Mouse (Mus musculus): ENCODE data around the gene Tsku. TPM values are rescaled to one million over a fixed set of nuclear protein-coding genes. Genes with fewer than 3 reads are reported as not detected.

Gene Tsku
- polyA plus RNA-seq, 1 experiment from 2014 or later = 10.8 TPM

DNA sequence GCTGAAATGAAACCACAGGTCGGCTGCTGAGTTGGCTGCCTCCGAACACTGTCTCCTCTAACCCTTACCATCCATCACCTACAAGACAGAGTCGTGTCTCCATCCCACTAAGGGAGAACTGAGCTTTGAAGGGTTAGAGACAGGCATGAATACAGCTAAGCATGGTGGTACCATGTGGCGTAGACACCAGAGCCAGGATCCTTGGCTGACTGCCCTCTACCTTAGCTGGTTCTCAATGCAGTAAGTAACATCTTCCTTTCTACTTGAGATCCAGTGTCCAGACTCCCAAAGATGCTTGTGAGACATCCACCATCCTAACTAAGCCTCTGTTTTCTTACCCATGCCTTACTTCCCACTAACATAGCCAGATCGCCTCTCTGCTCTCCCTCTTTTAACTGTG is 7.5 kb downstream of the Tsku start:
- Histone ChIP-seq H3K4me3 (ENCODE audit: low read depth, low read length) (no peak overlapping the region), H3K36me3 (ENCODE audit: control insufficient read depth, insufficient read depth, low read length) (peaks cover 33% of the 10 kb centered on the region), H3K4me2 (ENCODE audit: low read length) (no peak overlapping the region), H3K27me3 (replicated peaks; ENCODE audit: control insufficient read depth, insufficient read depth, low read length) (no peaks in the 10 kb centered on the region), H3K4me1 (ENCODE audit: control insufficient read depth, insufficient read depth, low read length) (peaks cover 25% of the 10 kb centered on the region), H3K27ac (ENCODE audit: low read depth, low read length) (no peak overlapping the region), H3K9me3 (replicated peaks; ENCODE audit: control insufficient read depth, low read length) (no peaks in the 10 kb centered on the region), H3K9ac (ENCODE audit: low read length) (no peak overlapping the region)
- DNase-seq (ENCODE audit: low spot score) = no peak
- ATAC-seq = no peak
- 83% methylated on average over 5 of the region's 5 CpGs for WGBS

DNA sequence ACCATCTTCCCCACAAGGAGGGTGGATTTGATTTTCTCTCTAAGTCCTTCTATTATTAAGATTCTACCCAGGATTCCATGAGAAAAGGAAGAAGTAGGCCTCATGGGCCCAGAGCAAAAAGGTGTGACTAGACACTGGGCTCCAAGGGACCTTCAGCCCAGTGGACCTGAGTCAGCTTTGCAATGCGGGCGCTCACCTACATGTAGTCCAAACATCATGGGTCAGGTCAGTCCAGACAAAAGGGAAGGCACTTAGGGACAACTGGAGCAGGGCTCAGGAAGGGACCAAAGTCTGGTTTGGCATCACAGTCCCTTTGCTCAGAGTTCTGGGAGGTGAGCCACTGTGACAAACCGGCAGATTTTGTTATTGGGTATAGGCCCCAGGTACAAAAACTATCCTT is 9.6 kb downstream of the Tsku start:
- Histone ChIP-seq H3K27ac (ENCODE audit: low read depth, low read length) (no peak overlapping the region), H3K4me2 (ENCODE audit: low read length) (no peak overlapping the region), H3K9ac (ENCODE audit: low read length) (no peak overlapping the region), H3K4me3 (ENCODE audit: low read depth, low read length) (no peak overlapping the region), H3K4me1 (ENCODE audit: control insufficient read depth, insufficient read depth, low read length) (peaks cover 16% of the 10 kb centered on the region), H3K9me3 (replicated peaks; ENCODE audit: control insufficient read depth, low read length) (no peaks in the 10 kb centered on the region), H3K36me3 (ENCODE audit: control insufficient read depth, insufficient read depth, low read length) (peaks cover 33% of the 10 kb centered on the region), H3K27me3 (replicated peaks; ENCODE audit: control insufficient read depth, insufficient read depth, low read length) (no peaks in the 10 kb centered on the region)
- WGBS = 93% methylated on average over 3 of the region's 3 CpGs
- DNase-seq (ENCODE audit: low spot score) (no peak), ATAC-seq (no peak)

GRCm38 (mm10) chr7:98349821-98350220 is 11.3 kb downstream of the Tsku start:
- H3K27me3 ChIP-seq (replicated peaks; ENCODE audit: control insufficient read depth, insufficient read depth, low read length) = no peaks in the 10 kb centered on the region
- no peak overlapping the region for H3K9ac ChIP-seq (ENCODE audit: low read length)
- no peaks in the 10 kb centered on the region for H3K9me3 ChIP-seq (replicated peaks; ENCODE audit: control insufficient read depth, low read length)
- peaks cover 33% of the 10 kb centered on the region for H3K36me3 ChIP-seq (ENCODE audit: control insufficient read depth, insufficient read depth, low read length)
- H3K4me3 ChIP-seq (ENCODE audit: low read depth, low read length) = no peak overlapping the region
- no peak overlapping the region for H3K27ac ChIP-seq (ENCODE audit: low read depth, low read length)
- H3K4me1 ChIP-seq (ENCODE audit: control insufficient read depth, insufficient read depth, low read length) = peaks cover 5% of the 10 kb centered on the region
- no peak overlapping the region for H3K4me2 ChIP-seq (ENCODE audit: low read length)
- 92% methylated on average over 6 of the region's 6 CpGs for WGBS
- DNase-seq (ENCODE audit: low spot score) = no peak
- no peak for ATAC-seq

DNA sequence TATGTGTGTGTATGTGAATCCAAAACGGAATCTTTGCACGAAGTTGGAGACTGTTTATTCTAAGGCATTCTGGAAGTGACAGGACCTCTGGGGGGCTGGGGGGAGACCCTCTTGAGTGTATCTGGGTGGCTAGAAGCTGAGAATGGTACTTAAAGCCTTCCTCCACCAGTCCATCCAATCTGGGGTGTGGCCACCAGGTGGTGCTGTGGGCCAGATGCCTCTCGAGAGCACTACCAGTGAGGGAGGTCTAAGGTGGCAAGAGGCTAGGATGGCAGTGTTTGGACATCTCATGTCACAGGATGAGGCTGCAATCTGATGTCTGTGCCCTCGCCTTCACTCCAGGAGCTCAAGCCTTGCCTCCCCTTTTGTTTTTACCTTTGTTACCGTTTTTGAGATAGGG is 12.0 kb downstream of the Tsku start:
- peak; percentile 51; the same call in 1 of the 2 replicates for ATAC-seq
- Histone ChIP-seq H3K9ac (ENCODE audit: low read length) (no peak overlapping the region), H3K4me2 (ENCODE audit: low read length) (no peak overlapping the region), H3K4me1 (ENCODE audit: control insufficient read depth, insufficient read depth, low read length) (no peaks in the 10 kb centered on the region), H3K27ac (ENCODE audit: low read depth, low read length) (no peak overlapping the region), H3K9me3 (replicated peaks; ENCODE audit: control insufficient read depth, low read length) (no peaks in the 10 kb centered on the region), H3K27me3 (replicated peaks; ENCODE audit: control insufficient read depth, insufficient read depth, low read length) (no peaks in the 10 kb centered on the region), H3K36me3 (ENCODE audit: control insufficient read depth, insufficient read depth, low read length) (peaks cover 33% of the 10 kb centered on the region), H3K4me3 (ENCODE audit: low read depth, low read length) (no peak overlapping the region)
- DNase-seq (ENCODE audit: low spot score) = peak; percentile 78
- 29% methylated on average over 5 of the region's 5 CpGs for WGBS

DNA sequence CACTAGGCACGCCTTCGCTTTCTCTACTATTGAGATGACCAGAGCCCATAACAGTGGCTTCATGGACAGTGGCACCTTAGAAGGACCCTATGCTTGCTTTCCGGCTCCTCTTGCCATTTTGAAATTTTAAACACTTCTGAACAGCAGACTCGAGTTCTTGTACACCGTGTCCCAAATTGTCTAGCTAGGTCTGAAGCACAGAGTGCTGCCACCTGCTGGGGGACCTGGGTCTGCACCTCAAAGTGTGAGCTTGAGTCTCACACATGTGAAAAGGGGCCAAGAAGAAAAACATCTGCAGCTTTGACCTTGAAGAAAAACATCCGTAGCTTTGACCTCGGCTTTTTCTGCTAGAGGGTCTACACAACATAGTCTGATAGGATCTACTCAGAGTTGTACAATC is 13.1 kb downstream of the Tsku start:
- H3K4me3 ChIP-seq (ENCODE audit: low read depth, low read length) = no peak overlapping the region
- WGBS = 63% methylated on average over 7 of the region's 7 CpGs
- no peaks in the 10 kb centered on the region for H3K27me3 ChIP-seq (replicated peaks; ENCODE audit: control insufficient read depth, insufficient read depth, low read length)
- H3K4me1 ChIP-seq (ENCODE audit: control insufficient read depth, insufficient read depth, low read length) = no peaks in the 10 kb centered on the region
- ATAC-seq = peak; percentile 33; the same call in 1 of the 2 replicates
- H3K9me3 ChIP-seq (replicated peaks; ENCODE audit: control insufficient read depth, low read length) = no peaks in the 10 kb centered on the region
- peak; percentile 67 for DNase-seq (ENCODE audit: low spot score)
- H3K36me3 ChIP-seq (ENCODE audit: control insufficient read depth, insufficient read depth, low read length) = peaks cover 33% of the 10 kb centered on the region
- H3K27ac ChIP-seq (ENCODE audit: low read depth, low read length) = no peak overlapping the region
- no peak overlapping the region for H3K4me2 ChIP-seq (ENCODE audit: low read length)
- no peak overlapping the region for H3K9ac ChIP-seq (ENCODE audit: low read length)

DNA sequence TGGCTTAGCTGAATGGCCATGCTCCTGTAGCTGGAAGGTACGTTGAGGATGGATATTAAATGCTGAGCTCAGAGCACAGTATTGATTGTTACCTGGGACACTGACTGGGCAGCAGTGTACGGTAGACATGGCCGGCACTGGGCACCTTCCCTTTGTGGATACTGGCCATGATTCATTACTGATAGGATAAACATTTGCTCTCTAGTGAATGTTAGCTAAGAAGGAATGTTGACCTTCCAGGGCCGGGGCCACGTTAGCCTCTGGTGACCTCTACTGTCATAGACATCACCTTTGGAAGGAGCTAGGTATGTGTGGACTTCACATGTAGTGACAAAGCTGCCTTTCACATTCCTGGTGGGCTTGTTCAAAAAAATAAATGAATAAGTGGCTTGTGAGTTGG is 13.7 kb downstream of the Tsku start:
- Histone ChIP-seq H3K4me2 (ENCODE audit: low read length) (no peak overlapping the region), H3K27me3 (replicated peaks; ENCODE audit: control insufficient read depth, insufficient read depth, low read length) (peaks cover 4% of the 10 kb centered on the region), H3K4me3 (ENCODE audit: low read depth, low read length) (no peak overlapping the region), H3K27ac (ENCODE audit: low read depth, low read length) (no peak overlapping the region), H3K9ac (ENCODE audit: low read length) (no peak overlapping the region), H3K4me1 (ENCODE audit: control insufficient read depth, insufficient read depth, low read length) (no peaks in the 10 kb centered on the region), H3K9me3 (replicated peaks; ENCODE audit: control insufficient read depth, low read length) (no peaks in the 10 kb centered on the region), H3K36me3 (ENCODE audit: control insufficient read depth, insufficient read depth, low read length) (peaks cover 29% of the 10 kb centered on the region)
- no peak for DNase-seq (ENCODE audit: low spot score)
- ATAC-seq = no peak
- WGBS = 91% methylated on average over 5 of the region's 5 CpGs

DNA sequence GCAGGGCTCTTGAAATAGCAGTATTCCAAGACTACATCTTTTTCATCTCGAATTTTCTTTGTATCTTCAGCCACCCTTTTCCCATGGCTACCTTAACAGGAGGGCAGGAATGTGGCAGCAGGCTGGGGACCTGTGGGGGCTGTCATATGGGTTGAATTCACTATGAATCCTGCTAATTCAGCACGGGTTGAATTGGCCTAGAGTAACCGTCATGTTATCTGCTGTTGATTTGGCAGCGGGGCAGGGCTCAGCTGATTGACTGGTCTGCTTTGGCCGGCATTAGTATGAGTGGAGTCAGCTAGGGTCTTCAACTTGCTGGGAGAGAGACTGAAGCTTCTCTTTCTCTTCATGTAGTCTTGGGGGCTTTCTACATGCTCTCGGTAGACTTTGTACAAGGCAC is 16.1 kb downstream of the Tsku start:
- Histone ChIP-seq H3K4me3 (ENCODE audit: low read depth, low read length) (no peak overlapping the region), H3K4me2 (ENCODE audit: low read length) (no peak overlapping the region), H3K27ac (ENCODE audit: low read depth, low read length) (no peak overlapping the region), H3K36me3 (ENCODE audit: control insufficient read depth, insufficient read depth, low read length) (peaks cover 5% of the 10 kb centered on the region), H3K27me3 (replicated peaks; ENCODE audit: control insufficient read depth, insufficient read depth, low read length) (peaks cover 6% of the 10 kb centered on the region), H3K9me3 (replicated peaks; ENCODE audit: control insufficient read depth, low read length) (no peaks in the 10 kb centered on the region), H3K9ac (ENCODE audit: low read length) (no peak overlapping the region), H3K4me1 (ENCODE audit: control insufficient read depth, insufficient read depth, low read length) (no peaks in the 10 kb centered on the region)
- no peak for ATAC-seq
- no peak for DNase-seq (ENCODE audit: low spot score)
- 61% methylated on average over 6 of the region's 6 CpGs for WGBS

- Histone ChIP-seq H3K27ac (ENCODE audit: low read depth, low read length) (no peak overlapping the region), H3K4me2 (ENCODE audit: low read length) (no peak overlapping the region), H3K9me3 (replicated peaks; ENCODE audit: control insufficient read depth, low read length) (no peaks in the 10 kb centered on the region), H3K27me3 (replicated peaks; ENCODE audit: control insufficient read depth, insufficient read depth, low read length) (peaks cover 6% of the 10 kb centered on the region), H3K4me1 (ENCODE audit: control insufficient read depth, insufficient read depth, low read length) (no peaks in the 10 kb centered on the region), H3K4me3 (ENCODE audit: low read depth, low read length) (no peak overlapping the region), H3K9ac (ENCODE audit: low read length) (no peak overlapping the region), H3K36me3 (ENCODE audit: control insufficient read depth, insufficient read depth, low read length) (no peaks in the 10 kb centered on the region)
- no peak for ATAC-seq
- 32% methylated on average over 3 of the region's 3 CpGs for WGBS
- DNase-seq (ENCODE audit: low spot score) = no peak
Observed at GRCm38 (mm10) chr7:98344361-98344760, 16.8 kb downstream of the Tsku start.

GRCm38 (mm10) chr7:98342249-98342648 is 18.9 kb downstream of the Tsku start:
- Histone ChIP-seq H3K27me3 (replicated peaks; ENCODE audit: control insufficient read depth, insufficient read depth, low read length) (peaks cover 6% of the 10 kb centered on the region), H3K9me3 (replicated peaks; ENCODE audit: control insufficient read depth, low read length) (no peaks in the 10 kb centered on the region), H3K4me3 (ENCODE audit: low read depth, low read length) (no peak overlapping the region), H3K9ac (ENCODE audit: low read length) (no peak overlapping the region), H3K27ac (ENCODE audit: low read depth, low read length) (no peak overlapping the region), H3K36me3 (ENCODE audit: control insufficient read depth, insufficient read depth, low read length) (no peaks in the 10 kb centered on the region), H3K4me2 (ENCODE audit: low read length) (no peak overlapping the region), H3K4me1 (ENCODE audit: control insufficient read depth, insufficient read depth, low read length) (no peaks in the 10 kb centered on the region)
- DNase-seq (ENCODE audit: low spot score) (no peak), ATAC-seq (no peak)
- 53% methylated on average over 3 of the region's 3 CpGs for WGBS
